Mouse (Mus musculus) adrenal gland, adult 18-20 months (tissue): ENCODE data around the gene Pi4k2a. TPM values are rescaled to one million over a fixed set of nuclear protein-coding genes. Genes with fewer than 3 reads are reported as not detected.

Source experiments
- DNase-seq, 2 experiments: peaks; one replicate each; pipeline ENCODE4 v3.0.0; 2021 to 2022; ENCODE audit warnings: low spot score in 2 of 2
- total RNA-seq, 2 experiments: library from RNA; stranded (reverse); gene quantifications; 1 replicate in 1 of 2; 2 replicates in 1 of 2; pipeline ENCODE4 v1.2.3; 2021

Gene Pi4k2a
- total RNA-seq, 2 experiments from 2014 or later, result 70.0 to 95.0 TPM

DNA sequence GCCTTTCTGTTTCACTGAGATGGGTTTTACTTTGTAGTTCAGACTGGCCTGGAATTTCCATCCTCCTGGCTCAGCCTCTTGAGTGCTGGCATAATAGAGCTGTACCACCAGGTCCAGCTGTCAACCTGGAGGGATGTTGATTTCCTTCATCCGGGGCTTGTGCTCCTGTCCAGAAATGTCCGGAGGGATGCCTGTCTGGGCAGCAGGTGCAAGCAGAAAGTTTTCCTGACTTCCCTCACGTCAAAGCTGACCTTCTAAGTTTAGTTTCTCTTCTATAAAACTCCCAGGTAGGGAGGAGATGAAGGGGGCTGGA is 40.0 kb downstream of the Pi4k2a start:
- no peak for DNase-seq

DNA sequence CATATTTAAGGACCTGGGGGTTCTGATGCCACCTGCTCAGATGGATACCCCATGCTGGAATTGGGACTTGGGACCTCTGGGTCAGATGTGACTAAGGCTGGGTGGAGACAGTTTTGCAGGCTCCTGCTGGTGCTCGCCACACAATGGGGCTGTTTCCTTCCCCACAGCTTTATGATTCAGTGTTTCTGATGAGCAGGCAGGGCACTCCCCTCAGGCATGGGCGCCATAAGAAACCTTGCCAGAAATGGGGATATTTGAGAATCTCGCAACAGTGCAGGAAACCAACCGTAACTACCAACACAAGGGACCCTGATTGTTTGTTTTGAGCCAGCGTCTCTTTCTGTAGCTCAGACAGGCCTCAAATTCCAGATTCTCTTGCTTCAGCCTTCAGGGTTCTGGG is 40.8 kb downstream of the Pi4k2a start:
- no peak for DNase-seq

DNA sequence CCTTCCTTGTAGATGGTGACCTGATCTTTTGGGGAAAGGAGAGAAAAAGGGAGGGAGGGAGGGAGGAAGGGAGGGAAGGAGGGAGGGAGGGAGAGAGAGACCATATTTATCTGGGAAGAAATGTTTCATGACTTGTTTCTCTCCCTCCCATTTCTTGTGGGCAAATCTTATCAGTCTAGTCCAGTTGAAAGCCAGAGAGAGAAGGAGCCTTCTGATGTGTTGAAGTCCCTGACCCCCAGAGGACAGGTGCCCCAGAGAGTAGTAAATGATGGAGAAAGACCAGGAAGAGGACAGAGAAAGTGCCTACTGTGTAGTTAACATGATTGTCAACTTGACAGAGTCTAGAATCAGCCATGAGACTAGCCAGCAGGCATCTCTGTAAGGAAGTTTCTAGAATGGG is 44.8 kb downstream of the Pi4k2a start:
- DNase-seq, result no peak

DNA sequence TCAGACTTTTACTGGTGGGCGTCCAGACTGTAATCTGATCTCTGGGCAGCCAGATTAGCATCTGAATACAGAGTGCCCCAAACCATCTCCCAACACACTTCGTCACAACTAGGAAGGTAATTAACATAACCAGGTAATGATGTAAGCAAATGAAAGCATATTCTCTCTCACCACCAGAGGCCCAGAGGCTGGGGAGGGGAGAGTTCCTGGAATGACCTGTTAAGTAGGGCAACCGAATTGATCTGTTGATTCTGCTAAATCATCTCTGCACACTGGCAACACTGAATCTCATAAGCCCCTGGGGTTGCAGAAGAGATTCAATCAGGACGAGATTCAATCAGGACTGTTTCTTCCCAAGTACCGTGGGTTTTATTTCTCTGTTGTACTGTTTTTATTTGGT is 45.9 kb downstream of the Pi4k2a start:
- no peak for DNase-seq

DNA sequence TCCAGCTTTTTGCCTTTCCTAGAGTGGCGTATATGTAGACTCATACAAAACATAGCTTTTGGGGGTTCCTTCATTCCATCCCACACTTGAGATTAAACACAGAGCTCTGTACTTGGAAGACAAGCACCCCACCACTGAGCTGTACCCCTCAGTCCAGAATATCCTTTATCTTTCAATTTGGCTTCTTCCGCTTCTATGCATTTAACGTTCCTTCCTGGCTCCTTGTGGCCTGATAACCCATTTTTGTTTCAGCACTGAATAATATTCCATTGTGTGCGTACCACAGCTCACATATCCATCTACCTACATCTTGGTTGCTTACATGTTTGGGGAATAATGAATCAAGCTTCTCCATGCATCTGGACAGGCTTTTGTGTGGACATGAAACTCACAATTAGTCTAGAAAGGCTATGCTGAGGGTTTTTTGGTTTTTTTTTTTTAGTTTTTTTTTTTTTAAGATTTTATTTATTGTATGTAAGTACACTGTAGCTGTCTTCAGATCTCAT is 47.0 kb downstream of the Pi4k2a start:
- no peak for DNase-seq

DNA sequence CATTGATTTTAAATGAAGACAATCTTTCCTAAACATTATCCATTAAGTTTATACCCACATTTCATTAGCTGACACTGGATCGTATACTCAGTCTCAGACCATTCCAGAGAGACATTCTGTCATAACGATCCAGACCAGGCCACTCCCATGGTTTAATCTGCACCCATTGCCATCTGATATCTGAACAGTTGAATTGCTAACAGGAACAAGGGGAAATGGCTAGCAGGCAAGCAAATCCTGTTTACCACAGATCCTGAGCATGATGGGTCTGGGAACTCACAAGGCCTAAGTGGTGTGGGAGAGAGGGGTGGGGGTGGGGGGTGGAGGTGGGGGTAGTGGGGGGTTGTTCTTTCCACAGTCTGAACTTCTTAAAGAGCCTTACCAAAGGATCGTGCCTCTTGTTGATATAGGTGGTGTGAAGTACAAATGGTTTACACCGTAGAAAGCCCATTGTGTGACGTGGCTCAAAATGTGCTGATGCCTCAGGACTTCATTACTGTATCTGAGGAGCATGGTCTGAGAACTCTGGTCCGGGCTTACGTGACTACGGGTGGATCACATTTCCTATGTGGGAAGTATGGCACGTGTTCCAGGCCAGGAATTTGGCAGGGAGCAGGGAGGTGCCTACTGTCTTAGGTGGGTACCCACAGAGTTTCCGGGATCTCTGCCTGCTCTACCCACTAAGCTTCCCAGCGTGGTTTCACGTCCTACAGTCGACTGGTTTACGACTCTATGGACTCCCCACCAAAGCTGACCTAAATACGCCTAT is 48.4 kb downstream of the Pi4k2a start:
- DNase-seq, result no peak

DNA sequence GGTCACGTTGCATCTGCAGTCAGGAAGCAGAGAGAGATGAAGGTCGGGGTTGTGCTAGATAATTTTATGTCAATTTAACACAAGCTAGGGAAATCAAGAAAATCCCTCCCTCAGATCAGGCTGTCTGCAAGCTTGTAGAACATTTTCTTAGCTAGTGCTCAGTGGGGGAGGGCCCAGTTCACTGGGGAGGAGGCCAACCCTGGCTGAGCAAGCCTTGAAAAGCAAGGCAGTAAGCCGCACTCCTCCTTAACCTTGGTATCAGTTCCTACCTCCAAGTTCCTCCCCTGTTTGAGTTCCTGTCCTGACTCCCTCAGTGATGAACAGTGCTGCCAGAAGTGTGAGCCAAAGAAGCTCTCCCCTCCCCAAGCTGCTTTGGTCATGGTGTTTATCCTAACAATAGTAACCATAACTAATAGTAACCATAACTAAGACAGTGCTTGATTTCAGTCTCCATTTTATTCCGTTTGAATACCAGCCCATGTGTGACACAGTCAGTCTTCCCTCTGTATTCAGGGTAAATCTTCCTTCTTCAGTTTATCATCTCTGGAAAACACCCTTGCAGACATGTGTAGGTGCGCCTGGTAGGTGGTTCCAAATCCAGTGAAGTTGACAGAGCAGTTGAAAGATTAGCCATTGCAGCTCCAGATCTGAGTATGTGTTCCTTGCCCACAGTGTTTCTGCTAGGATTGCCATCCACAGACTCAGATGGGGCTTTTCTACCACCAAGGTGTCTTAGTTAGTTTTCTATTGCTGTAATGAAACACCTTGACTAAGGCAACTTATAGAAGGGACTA is 49.7 kb downstream of the Pi4k2a start:
- no peak for DNase-seq

DNA sequence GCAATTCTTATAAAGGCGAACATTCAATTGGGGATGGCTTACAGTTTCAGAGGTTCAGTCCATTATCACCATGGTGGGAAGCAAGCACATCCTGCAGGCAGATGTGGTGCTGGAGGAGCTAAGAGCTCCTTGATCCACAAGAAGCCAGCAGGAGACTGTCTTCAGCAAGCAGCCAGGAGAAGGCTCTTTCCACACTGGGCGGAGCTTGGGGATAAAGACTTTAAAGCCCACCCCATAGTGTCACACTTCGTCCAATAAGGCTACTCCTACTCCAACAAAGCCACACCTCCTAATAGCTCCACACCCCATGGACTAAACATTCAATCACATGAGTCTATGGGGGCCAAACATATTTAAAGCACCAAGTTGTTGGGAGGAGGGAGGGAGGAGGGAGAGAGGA is 51.7 kb downstream of the Pi4k2a start:
- DNase-seq, result no peak

DNA sequence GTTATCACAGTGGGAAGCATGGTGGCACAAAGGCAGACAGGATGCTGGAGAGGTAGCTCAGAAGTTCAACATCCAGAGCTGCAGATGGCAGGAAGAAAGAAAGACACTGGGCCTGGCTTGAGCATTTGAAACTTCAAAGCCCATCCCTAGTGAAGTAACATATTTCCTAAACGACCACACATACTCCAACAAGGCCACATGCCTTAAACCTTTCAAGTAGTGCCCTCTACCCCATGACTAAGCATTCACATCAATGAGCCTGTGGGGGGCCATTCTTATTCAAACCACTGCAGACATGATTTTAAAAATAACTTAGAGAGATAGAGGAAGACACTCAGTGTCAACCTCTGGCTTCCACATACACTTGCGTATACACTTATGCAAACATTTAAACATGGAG is 52.5 kb downstream of the Pi4k2a start:
- no peak for DNase-seq

DNA sequence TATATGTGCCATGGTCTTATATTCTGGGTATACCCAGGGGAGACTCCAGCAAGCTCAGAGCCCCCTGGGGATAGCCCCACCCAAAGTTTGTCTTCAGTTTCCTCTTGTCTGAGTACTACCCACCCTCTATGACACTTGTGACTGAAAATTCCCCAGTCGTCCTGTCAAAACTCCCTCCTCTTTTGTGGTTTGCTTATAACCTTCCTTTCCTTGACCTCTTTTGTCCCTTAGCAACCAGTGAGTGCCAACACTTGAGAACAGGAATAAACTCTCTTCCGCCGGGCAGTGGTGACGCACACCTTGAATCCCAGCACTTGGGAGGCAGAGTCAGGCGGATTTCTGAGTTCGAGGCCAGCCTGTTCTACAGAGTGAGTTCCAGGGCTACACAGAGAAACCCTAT is 53.8 kb downstream of the Pi4k2a start:
- DNase-seq, result no peak

DNA sequence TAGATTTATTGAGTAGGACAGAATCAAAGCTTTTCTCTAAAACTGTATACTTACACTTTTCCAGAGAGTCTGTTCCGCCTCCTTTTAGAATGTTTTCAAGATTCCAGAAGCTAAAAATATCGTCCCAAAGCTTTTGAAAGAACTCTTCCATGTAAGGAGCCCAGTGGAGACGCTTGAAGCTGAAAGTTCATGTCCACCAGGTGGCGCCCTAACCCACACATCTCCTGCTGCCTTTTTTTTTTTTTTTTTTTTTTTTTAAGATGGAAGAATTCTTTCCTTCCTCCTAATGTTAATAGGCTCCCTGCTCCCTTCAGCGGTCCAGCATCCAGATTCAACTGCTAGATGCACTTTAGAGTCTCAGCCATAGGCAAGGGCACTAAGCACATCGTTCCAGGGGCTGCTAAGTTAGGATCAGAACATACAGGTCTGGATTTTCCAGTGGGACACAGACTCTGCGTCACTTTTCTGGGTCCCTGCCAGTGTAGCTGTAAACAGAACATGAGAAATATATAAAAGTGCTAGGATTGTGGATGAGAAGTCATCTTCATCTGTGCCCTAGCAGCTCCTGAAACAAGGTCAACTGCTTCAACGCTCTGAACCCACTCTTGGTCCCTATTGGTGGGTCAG is 54.4 kb downstream of the Pi4k2a start:
- DNase-seq, result peak; percentile 79 to 85

DNA sequence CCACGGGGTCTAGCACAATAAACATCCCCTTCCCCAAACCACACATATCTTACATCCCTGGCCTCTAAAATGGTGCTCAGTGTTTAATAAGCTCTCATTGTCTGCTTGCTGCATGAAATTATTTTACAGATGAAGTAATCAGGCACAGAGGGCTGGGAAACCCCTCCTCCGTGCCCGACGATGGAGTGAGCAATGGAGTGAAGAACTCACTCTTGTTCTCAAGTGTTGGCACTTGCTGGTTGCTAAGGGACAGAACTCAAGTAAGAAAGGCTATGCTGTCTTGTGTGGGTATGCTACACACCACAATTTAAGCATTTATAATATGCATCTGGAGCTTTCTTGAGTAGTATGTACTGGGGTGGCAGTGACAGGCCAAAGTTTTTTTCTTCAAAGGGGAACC is 54.9 kb downstream of the Pi4k2a start:
- DNase-seq, result no peak

DNA sequence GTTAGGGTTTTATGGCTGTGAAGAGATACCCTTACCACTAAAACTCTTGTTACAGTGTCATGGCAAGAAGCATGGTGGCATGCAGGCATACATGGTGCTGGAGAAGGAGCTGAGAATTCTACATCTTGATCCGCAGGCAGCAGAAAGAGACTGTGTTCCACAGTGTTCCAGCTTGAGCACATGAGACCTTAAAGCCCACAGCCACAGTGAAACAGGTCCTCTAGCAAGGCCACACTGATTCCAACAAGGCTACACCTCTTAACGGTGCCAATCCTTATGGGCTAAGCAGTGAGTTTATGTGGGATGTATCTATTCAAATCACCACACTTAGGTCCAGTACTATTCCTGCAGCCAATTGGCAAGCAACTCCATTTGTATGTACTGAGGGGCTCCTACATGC is 55.5 kb downstream of the Pi4k2a start:
- DNase-seq, result no peak

DNA sequence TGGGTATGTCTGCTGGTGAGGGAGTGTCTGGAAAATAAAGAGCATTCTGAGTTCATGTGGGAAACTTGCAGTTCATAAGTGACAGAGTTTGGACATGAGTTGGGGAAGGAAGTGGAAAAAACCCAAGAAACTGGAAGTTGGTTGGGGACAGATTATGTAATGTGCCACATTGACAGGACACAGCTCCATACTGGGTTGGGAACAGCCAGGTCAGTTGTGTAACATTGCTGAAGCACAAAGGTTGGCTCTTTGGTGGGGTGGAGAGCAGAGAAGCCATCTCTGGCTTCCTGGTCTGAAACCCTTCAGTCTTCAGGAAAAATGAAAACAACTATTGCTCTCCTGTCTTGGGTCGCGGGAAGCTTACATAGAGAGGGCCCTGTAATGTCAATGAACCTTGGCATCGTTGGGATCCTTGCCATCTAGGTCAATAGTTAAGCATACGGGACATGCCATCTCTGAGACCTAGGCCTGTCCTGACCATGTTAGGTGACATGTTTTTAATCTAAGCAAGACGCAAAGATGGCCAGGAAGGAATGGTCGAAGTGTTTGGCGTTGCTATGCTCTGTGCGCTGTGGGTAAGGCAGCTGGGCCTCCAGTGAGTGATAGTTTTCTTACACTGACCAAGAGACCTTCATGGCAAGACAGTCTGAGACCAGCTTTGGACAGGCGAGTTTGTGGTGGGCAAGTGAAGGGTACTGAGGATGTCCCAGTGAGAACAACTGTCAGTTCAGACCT is 56.2 kb downstream of the Pi4k2a start:
- DNase-seq, result no peak

DNA sequence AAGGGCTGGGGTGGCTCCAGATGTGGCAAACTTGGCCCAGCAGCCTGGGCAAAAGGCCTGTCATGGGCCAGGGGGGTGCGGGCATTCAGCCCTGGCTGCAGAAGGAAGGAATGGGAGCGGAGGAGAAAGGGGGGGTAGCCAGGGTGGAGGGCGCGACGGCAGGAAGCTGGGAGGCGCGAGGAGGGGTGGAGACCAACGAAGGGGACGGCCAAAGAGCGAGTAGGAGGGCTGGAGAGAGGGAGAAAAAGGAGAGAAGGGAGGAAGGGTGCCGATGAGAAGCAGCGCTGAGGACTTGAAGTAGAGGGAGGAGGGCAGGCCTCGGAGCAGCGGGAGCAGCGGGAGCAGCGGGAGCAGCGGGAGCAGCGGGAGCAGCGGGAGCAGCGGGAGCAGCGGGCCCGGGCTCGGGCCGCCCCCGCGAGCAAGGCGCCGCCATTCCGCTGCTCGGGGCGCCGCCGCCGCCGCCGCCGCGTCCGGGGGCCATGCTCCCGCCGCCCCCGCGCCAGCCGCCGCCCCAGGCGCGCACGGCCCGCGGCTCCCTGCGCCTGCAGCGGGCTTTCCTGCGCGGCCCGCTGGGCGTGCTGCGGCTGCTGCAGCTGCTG is 57.0 kb downstream of the Pi4k2a start, which contains the start of gene Marveld1:
Gene Marveld1 (plus strand): TSS at position 231 of the 599 bp plus-strand sequence.
- peak; percentile 63 to 76 for DNase-seq

DNA sequence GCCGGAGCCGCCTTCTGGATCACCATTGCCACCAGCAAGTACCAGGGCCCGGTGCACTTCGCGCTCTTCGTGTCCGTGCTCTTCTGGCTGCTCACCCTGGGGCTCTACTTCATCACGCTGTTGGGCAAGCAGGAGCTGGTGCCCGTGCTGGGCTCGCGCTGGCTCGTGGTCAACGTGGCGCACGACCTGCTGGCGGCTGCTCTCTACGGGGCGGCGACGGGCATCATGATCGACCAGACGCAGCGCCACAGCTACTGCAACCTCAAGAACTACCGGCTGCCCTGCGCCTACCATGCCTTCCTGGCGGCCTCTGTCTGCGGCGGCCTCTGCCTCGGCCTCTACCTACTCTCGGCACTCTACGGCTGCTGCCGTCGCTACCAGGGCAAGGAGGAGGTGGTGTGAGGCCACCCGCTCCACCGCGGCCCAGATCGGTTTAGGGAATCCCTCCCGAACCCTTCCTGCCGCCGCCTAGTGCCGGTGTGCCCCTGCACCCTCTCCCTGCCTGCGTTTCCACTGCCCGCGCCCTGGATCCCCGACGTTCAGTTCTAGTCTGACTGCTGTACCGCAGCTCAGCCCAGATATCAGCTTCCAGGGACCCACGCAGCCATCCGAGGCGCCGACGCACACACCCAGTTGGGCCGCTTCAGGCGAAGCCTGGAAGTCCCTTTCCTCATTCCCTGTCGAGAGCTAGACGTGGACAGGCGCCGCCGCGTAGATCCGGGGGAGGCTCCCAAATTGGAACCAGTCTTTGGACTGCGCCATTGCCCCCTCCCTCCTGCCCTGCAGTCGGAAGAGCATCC is 57.7 kb downstream of the Pi4k2a start:
- peak; percentile 62 to 64 for DNase-seq

DNA sequence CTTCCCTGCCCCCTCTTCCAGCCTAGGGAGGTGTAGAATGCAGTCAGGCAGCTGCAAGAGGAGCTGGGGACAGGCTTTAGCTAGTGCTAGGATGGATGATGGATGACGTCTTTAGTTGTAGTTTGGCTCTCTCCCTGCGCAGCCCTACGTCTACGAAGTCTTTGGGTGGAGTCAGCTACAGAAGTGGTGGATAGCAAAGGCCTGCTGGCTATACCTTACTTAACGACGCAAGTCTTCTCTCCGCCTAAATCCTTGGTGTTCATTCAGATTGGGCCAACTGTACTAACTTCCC is 58.2 kb downstream of the Pi4k2a start:
- DNase-seq, result no peak

DNA sequence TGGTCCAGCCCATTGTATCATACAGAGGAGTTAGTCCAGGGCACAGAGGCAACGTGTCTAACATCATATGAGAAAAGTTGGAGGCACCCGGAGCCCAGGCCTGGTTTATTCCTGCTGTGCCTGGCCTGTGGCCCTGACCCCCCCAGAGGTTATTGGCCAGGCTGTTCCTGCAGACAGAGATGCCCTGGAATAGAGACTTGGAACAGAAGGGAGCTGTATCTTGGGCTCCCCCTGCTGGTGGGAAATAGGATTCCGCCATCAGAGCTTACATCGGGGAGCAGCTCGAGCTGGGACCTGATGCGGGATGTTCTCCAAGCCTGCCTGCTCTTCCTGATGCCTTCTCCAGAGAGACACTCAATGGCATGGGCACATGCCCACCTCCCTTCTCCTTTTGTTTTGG is 61.7 kb downstream of the Pi4k2a start:
- DNase-seq, result peak; percentile 84

DNA sequence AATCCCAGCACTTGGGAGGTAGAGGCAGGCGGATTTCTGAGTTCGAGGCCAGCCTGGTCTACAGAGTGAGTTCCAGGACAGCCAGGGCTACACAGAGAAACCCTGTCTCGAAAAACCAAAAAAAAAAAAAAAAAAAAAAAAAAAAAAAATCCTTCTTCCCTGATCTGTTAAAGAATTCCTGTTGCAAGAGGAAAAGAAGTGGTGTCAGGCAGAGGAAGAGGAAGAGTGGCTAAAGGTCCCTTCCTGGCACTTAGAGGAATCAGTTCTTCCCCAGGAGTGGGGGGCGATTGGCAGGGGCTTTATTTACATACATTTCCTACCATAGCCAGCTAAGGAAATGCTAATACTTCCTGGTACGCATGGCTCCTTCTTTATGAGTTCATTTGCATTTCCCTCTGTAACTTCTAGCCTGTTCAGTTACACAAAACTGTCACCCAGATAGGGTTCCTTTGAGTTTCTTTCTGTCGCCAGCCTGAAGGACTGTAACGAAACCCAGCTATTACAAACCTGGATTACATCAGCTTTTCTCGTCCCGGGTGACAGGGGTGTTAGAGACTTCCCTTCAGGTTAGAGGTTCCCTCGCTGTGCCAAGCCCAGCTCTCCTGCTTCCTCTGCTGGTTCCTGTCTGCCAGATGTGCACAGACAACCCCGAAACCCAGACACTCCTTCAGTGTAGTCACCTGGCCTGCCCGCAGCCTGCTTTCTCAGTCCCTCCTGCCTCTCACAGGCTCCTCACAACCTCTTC is 67.4 kb downstream of the Pi4k2a start:
- no peak for DNase-seq
